Mouse (Mus musculus) stomach, adult 2 months (tissue): Measurements from ENCODE around the gene Itpa. TPM values are rescaled to one million over a fixed set of nuclear protein-coding genes. Genes with fewer than 3 reads are reported as not detected.

Source experiments
- polyA plus RNA-seq: library from polyadenylated mRNA; depleted of rRNA; stranded (reverse); fragments of >200 nt; gene quantifications from 2 replicates; pipeline ENCODE4 v1.2.3, GENCODE M21; 2012; rRNA removed

The Itpa gene
- 15.1 and 16.4 TPM in 2 replicates for polyA plus RNA-seq

DNA sequence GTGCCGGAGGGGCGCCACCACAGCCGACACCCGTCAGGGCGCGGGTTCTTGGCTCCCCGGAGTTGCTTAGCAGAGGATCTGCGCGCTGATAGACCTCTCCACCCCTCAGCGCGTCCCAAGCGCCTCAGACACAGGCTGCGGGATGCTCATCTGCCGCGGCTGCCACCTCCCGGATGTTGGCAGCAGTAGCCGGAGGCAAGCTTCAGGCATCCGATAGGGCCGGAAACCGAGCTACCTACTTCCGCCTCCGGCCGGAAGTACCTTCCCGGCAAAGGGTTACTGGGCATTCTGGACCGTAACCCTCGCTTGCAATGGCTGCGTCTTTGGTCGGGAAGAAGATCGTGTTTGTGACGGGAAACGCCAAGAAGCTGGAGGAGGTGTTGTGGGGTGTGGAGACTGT lies at the start of gene Itpa:
Gene Itpa, plus strand, starts transcription at position 52 of the 400 bp plus-strand sequence.

DNA sequence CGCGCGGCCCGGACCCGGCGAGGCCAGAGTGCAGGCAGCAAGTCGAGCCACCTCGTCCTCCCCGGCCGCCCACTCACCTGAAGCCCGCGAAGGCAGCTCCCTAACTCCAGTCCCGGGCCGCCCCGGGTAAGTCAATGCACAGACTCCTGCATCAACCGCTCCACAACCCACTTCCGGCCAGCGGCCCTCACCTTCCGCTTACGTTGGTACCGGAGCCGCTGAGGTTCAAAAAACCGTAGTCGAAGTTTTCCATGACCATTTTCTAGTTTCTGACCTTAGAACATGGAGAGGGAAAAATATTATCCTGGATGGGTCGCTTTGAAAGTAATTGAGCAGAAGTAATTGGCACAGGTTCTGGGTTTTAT lies 37.6 kb upstream of the Itpa start, which contains the start of the genes Fastkd5 and Ubox5:
Gene Fastkd5, minus strand, starts transcription at position 189 of the 365 bp plus-strand sequence.
Gene Ubox5, minus strand, starts transcription at position 200 of the 365 bp plus-strand sequence.

DNA sequence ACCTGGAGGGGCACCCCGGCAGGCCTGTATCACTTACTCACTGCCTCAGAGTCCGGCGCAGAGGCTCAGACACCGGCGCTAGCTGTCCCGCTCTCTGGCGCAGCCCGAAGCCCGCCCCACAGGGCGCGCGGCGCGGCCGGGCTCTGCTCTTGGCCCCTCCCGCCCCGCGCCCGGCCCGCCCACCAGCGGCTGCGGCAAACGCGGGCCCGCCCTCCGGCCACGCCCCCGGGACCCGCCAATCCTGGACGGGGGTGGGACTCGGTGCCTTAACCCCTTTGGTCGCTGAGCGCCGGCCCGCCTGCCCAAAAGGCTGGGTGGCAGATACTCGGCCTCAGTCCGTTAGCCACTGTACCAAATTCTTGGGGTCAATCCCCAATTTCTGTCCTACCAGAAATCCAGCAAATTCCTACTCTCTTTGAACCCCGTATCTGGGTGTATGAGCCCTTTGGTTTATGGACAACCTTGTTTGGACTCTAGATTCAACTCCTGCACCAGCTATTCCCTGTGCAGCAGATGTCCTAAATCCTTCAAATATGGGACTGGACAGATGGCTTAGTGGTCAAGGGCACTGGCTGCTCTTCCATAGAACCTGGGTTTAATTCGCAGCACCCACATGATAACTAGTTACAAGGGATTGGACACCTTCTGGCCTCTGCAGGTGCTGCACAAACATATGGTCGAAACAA lies 24.6 kb upstream of the Itpa start, which contains the start of gene Lzts3:
Gene Lzts3, minus strand, starts transcription at position 120 of the 686 bp plus-strand sequence.

DNA sequence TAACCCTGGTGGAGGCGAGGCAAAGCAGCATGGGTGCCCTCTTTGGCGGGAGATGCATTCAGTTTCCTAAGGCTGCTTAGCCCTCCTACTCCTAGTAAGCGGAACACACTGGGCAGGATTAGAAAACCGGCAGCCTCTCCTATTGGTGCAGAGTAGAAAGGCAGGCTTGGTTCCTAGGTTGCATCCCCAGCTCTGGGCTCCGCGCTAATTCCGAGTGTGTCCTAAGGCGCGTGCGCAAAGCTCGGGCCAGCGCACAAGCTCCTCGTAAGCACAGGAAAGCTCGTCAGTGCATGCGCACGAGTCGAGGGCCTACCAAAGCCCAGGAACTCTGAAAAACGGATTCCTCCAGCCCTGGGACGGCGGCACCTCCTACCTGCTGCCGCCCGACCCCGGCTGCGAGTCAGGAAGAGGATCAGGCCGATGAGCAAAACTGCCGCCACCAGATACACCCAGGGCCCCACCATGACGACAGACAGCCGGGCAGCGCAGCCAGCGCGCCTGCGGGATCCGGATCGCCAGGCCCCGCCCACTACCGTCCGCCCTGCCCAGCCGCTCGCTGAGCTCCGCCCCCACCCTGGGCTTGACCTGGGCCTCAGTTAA lies 3.2 kb upstream of the Itpa start, which contains the start of gene Ddrgk1:
Gene Ddrgk1, minus strand, starts transcription at position 558 of the 600 bp plus-strand sequence.

DNA sequence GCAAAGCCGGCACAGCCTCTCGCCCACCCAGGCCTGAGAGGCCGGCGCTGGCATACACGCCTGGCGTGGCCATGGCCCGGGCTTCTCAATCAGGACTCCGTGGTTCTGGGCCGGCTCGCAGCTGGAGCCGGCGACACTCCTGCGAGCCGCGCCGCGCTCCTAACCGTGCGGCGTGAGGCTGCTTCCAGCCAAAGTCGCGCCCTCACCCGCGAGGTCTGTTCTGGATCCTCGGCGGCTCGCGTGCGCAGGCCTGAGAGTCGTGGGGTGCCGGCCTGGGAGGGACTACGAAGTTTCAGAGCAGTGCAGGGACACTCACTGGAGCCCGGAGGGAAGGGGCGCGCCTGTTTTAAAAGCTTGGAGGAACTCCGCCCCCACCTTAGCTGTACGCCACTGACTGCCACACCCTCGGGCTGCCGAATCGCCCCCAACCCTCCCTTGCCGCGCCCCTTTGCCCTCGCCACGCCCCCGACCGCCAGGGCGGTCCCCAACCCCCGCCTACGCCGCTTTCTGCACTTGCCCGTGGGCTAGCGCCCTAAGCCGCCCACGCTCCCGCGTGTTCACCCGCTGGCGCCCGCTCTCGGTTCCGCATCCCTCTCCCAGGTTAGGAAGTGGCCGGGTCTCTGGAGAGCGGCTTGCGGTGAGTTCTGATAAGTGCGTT lies 29.9 kb downstream of the Itpa start, which contains the start of gene Slc4a11:
Gene Slc4a11, minus strand, starts transcription at position 367 of the 658 bp plus-strand sequence.

Other genes with a start within 250 kb of the Itpa start
- 16.4 and 21.5 TPM in 2 replicates for gene Vps16, start 243.3 kb upstream of the Itpa start, polyA plus RNA-seq
- gene Pced1a, start 242.9 kb upstream of the Itpa start, polyA plus RNA-seq, result 9.5 and 9.6 TPM in 2 replicates
- gene Ptpra, start 217.3 kb upstream of the Itpa start, polyA plus RNA-seq, result 18.1 and 19.6 TPM in 2 replicates
- 41.4 and 106 TPM in 2 replicates for gene Mrps26, start 103.9 kb upstream of the Itpa start, polyA plus RNA-seq
- gene Oxt, start 91.4 kb upstream of the Itpa start, polyA plus RNA-seq, result 0.40 TPM in 1 of 2 replicates, not detected in the other
- 0.20 and 0.54 TPM in 2 replicates for gene Avp, start 85.1 kb upstream of the Itpa start, polyA plus RNA-seq
- gene Fastkd5, start 37.6 kb upstream of the Itpa start, polyA plus RNA-seq, result 0.11 and 0.21 TPM in 2 replicates
- 2.5 TPM in 2 replicates for gene Ubox5, start 37.6 kb upstream of the Itpa start, polyA plus RNA-seq
- 10.8 and 10.9 TPM in 2 replicates for gene Lzts3, start 24.8 kb upstream of the Itpa start, polyA plus RNA-seq
- gene Ddrgk1, start 3.0 kb upstream of the Itpa start, polyA plus RNA-seq, result 52.1 and 70.8 TPM in 2 replicates
- gene Slc4a11, start 29.9 kb downstream of the Itpa start, polyA plus RNA-seq, result 0.46 and 0.56 TPM in 2 replicates
- 11.9 and 12.3 TPM in 2 replicates for gene 4930402H24Rik, start 238.8 kb downstream of the Itpa start, polyA plus RNA-seq
- 2.2 and 3.9 TPM in 2 replicates for gene Atrn, start 238.9 kb downstream of the Itpa start, polyA plus RNA-seq